Mouse (Mus musculus): ENCODE results near the gene Dlx4. TPM values are rescaled to one million over a fixed set of nuclear protein-coding genes. Genes with fewer than 3 reads are reported as not detected.

Gene Dlx4
- not detected for total RNA-seq (2023)

GRCm38 (mm10) chr11:95145851-95146403 lies at the start of gene Dlx4:
Gene Dlx4 (minus strand): TSS chr11:95146263.

GRCm38 (mm10) chr11:95119990-95120632 lies 26.0 kb downstream of the Dlx4 start, which contains the start of gene Dlx3:
Gene Dlx3 (plus strand): TSS chr11:95120119.

Other genes starting within 250 kb of the Dlx4 start
- 1 to 10 TPM; 1.5 to 1.8 TPM for gene Col1a1, start 210.0 kb downstream of the Dlx4 start, total RNA-seq (2023)
- not detected for gene Hils1, start 178.7 kb downstream of the Dlx4 start, total RNA-seq (2023)
- gene Sgca, start 169.9 kb downstream of the Dlx4 start, total RNA-seq (2023), result not detected
- 100 to 1,000 TPM; 172 to 178 TPM for gene Ppp1r9b, start 155.2 kb downstream of the Dlx4 start, total RNA-seq (2023)
- gene Samd14, start 136.4 kb downstream of the Dlx4 start, total RNA-seq (2023), result 1 to 10 TPM; 1.2 to 2.1 TPM
- gene Pdk2, start 104.9 kb downstream of the Dlx4 start, total RNA-seq (2023), result 10 to 100 TPM; 13.1 to 15.1 TPM
- gene Itga3, start 69.5 kb downstream of the Dlx4 start, total RNA-seq (2023), result 1 to 10 TPM; 3.9 to 4.1 TPM
- gene Dlx3, start 26.1 kb downstream of the Dlx4 start, total RNA-seq (2023), result not detected
- not detected for gene Tac4, start 115.3 kb upstream of the Dlx4 start, total RNA-seq (2023)
- gene Kat7, start 164.0 kb upstream of the Dlx4 start, total RNA-seq (2023), result 100 to 1,000 TPM; 116 to 137 TPM
- gene Fam117a, start 190.8 kb upstream of the Dlx4 start, total RNA-seq (2023), result 100 to 1,000 TPM in 1 of 2 experiments, 10 to 100 TPM in 1; 98.8 to 107 TPM
- gene Slc35b1, start 238.4 kb upstream of the Dlx4 start, total RNA-seq (2023), result 10 to 100 TPM; 51.0 to 57.5 TPM

All from T-cell, adult 66 days (primary cell).